Mouse (Mus musculus) induced T-regulatory cell, adult 2 months (primary cell): ENCODE measurements around the gene Mybpc3.
A peak's percentile ranks its signal among the peaks of the same experiment; 100 is the strongest.

Experiments used
- DNase-seq: peaks from one replicate; pipeline ENCODE4 v3.0.0-alpha.2; 2012; ENCODE audit warnings: low read depth

The Mybpc3 gene

DNA sequence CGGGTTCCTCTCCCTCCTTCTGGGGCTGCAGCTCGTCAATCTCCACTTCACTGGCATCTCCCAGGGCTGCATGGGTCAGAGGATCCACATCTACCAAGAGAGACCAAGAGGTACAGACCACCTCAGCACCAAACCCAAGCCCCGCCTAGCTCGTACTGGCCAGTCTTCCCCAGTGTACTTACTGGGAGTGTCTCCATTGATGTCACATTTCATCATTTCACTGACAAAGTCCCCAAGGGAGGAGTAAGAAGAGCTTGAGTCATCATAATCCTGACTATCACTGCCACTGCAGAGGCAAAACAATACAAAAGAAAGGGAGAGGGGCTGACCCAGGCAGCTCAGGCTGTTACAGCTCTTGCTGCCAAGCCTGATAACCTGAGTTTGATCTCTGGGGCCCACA is 49.7 kb downstream of the Mybpc3 start:
- DNase-seq = no peak

DNA sequence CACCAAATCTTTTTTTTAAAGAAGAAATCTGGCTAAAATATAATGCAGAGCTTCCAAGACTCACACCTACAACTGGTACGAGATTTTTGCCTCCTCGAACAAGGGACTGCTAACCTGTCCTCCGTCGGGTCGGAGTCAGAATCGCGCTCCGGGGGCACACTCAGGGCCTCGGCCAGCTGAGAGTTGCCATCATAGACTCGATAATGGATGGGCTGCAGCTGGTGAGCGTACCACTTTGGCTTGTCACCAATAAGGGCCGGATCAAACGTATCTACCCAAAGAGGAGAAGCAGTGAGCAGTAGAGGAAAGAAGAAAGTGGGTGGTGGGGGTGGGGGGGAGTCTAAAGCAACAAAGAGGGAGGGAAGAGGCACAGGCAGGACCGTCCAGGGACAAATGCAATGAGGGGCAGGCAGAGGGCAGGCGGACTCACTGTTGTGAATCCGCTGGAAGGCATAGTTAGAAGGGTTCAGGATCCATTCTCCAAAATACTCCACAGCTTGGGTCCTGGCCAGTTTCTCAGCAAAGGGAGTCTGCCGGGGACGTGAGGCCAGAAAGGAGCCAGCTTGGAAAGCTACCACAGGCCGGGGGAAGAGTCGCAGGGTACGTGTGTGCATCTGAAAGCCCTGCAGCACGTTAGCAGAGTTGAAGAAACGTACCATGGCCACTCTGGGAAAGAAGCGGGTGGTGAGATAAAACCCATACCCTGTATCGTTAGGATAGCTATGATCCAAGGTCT is 51.8 kb downstream of the Mybpc3 start:
- no peak for DNase-seq

DNA sequence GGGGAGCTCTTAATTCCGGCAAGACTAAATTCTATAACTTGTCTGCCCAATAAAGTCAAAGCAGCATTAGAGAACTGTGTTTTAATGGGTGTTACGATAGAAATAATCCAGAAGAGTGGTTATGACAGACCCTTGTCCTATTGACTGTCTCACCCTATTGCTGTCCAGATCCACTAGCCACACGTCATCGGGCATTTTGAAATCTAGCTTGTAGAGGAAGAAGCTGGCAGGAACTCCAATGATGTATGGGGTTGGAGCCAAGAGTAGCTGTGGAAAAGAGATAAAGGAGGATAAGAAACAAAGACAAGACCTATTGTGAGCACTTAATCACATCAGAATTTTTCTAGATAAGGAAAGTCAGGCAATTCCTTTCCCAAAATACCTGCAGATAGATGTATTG is 57.5 kb downstream of the Mybpc3 start:
- no peak for DNase-seq

DNA sequence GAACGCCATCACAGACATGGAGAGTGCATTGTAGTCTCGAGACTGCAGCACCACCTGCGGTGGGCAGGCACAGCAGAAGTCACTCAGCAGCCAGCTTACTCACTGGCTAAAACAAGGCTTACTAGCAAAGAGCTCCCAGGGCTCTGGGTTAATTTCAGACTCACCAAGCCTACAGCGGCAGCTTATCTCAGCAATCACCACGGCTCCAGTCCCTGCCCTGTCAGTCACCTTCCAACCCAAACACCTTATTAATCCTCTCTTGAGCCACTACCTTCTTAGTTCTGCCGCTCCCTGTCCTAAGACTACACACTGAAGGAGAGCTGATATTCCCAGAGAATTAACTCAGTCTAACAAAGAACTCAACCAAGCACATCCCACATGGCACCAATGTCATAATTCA is 58.3 kb downstream of the Mybpc3 start:
- no peak for DNase-seq

DNA sequence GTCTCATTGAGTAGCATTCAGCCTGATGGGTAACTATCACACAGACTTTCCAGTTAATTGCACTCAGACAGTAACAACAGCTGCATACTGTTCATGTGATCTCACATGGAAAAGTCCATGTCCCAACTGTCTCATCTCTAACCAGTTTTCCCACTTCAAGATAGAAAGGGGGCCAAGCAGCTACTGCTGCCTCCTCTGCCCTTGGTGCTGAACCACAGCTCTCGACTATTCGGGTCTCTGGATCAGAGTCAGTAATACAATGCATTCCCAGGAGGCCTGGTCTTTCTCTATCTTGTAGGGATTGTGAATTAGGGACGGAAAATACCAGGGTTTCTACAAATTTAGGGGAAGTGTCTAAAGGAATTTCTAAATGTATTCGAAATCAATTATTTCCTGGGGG is 61.9 kb downstream of the Mybpc3 start:
- DNase-seq = no peak

DNA sequence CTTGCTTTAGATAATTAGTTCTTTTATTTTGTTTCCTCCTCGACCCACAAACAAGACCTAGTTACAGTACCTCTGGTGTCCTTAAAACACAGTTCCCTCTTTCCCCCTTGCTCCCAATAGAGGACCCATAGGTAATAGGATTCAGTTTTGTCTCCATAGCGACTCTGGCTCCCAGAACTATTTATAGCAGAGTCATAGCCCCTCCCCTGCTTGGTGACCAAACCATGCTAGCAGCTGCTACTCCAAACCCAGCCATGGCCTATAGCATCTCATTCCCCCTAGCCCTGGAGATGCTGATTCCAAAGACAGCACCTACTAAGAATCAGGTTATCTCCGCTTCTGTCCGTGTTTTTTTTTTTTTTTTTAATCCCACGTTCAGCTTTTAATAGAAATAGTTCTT is 62.8 kb downstream of the Mybpc3 start:
- no peak for DNase-seq

DNA sequence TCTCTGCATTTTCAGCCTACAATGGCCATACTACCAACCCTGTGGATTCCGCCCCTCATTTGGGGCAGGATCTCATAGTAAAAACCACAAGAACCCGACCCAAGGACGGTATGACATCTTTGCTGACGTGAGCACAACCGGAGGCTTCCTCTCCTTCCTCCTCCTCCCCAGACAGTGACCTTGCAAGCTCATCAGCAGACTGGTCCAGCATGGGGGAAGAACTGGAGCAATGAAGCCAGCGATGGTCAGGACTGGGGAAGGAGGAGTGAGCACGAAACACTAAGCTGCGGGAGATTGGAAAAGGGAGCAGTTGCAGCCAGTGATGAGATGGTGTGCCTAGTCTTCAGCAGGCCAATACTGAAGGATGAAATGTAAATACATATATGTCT is 64.1 kb downstream of the Mybpc3 start:
- DNase-seq = peak; percentile 85

DNA sequence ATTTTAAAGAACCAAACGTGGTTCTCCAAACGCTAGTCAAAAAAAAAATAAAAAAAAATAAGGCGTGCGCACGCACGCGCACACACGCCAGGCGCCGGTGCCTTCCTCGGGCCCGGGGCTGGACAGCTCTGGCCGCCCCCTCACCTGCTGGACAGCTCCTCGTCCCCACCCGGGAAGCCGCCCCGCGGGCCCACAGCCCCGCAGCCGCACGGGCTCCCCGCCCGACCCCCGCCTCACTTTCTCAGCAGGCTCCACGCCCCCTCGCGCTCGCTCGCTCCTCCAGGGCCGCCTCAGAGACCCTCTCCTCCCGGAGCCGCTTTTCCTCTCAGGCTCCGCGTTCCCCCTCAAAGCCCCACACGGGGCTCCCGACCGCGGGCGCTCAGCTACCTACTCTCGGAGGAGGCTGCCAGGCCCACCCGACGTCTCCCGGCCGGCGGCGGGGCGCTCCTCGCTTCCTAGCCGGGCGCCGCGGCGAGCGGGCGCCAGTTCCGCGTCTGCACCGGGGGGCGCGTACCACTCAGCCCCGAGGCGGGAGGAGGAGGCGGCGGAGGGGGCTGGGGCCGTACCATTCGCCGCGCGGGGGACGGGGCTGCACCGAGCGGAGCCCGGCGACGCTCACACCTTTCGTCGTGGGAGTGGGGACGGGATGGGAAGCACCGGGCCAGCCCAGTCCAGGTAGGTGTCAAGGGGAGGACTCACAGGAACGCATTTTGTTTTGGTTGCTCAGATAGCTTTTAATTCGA is 64.6 kb downstream of the Mybpc3 start:
- no peak for DNase-seq

DNA sequence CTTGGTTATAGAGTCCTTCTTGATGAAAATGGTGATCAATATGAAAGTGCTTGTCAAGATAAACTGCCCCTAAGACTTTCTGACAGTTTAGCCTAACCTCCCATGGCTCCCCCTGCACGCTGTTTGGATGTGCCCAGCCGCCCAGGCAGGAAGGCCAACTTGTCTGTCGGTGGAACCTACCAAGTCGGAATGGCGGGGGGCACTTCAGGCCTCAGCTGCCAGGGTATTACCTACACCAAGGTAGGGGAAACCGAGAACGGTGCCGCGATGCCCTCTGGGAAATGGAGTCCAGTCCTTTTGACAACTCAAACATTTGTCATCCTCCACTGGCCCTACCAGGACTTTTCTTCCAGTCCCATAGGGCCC is 65.2 kb downstream of the Mybpc3 start:
- DNase-seq = peak; percentile 99

DNA sequence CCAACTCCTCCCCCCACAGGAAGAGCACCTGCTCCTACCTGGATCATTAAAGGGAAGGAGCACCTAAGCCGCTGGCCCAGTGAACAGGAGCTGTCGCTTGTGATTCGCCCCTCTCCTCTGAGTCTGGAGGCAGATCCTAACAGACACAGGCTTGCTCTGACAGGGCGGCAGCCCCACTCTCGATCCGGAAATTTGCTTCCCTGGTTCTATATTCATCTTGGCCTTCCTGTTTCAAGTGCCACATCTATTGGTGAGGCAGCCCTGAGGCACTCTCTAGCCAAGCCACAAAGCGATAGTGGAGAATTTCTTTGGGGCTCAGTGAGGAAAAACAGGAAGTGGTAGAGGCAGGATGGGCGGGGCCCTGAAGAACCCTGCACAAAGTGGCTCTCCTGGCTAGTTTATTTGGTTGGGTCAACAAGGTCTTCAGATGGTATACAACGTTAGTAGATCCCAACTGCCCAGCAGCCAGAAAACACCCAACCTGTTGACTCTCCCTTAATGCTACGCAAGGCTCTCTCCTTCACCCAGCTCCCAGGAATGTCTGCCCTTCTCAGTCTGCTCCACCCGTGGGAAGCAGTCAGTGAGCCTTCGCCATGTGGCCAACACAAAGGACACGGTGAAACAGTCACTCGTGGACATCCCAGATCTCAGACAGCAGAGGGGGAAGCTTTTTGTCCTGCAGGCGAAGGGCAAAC is 65.9 kb downstream of the Mybpc3 start, which contains the start of gene Madd:
Madd (minus strand) TSS at position 127 of the 695 bp plus-strand sequence.
- peak; percentile 91 for DNase-seq
